Mouse (Mus musculus) small intestine, adult 2 months (tissue): ENCODE measurements around the gene Klc1.

ENCODE experiments used
- CTCF ChIP-seq: fragments of 200-500 bp; IDR thresholded peaks from 2 replicates; pipeline ENCODE4 v1.5.1; 2012; ENCODE audit warnings: low read depth, mild to moderate bottlenecking, control low read depth, inconsistent platforms, low read length, moderate library complexity, mixed read lengths; ENCODE audit not compliant: insufficient replicate concordance, insufficient read length; ENCODE audit errors: extremely low read depth
- POLR2A ChIP-seq: fragments of 200-500 bp; IDR thresholded peaks from 2 replicates; pipeline ENCODE4 v1.6.1; 2012; ENCODE audit warnings: low read depth, mild to moderate bottlenecking, control low read depth, inconsistent platforms, low read length, moderate library complexity

DNA sequence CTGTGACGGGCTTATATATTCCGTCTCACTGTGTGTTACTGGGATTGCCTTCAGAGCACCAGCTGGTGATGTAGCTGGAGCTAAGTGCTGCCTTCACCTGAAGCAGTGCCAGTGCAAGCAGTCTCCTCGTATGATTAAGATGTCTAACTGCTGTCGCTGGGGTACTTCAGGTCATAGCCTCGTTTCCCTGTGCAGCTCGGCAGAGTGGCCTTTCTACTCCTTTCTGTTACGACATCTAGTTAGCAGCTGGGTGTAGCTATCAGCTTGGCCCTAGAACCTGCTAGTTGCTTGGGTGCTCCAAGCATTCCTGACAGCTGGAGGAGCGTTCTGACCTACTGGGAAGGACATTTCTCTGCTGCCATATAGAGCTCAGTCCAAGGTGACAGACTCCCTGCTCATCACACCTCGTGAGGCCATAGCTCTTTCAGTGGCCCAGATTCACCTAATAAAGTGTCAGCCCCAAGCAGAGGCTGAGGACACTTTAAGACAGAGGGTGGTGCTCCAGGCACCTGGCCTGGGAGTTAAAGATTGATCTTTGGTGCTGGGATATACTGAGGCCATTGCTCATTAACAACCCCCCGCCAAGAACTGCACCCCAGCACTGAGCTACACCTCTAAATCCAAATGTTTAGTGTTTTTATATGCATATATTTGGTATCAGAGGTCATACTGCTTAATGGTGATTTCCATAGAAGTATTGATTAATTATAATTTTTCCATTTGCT, 42.0 kb downstream of the Klc1 start:
- TF ChIP-seq CTCF (no peak), POLR2A (no peak)
